Mouse (Mus musculus) induced T-regulatory cell, adult 2 months (primary cell): ENCODE results near the gene Tram2.

Experiments
- DNase-seq: peaks from one replicate; pipeline ENCODE4 v3.0.0-alpha.2; 2012; ENCODE audit warnings: low read depth

Gene Tram2

GRCm38 (mm10) chr1:20969642-20970041 is 109.4 kb downstream of the Tram2 start:
- peak; percentile 55 for DNase-seq

GRCm38 (mm10) chr1:20954876-20955275 is 124.2 kb downstream of the Tram2 start:
- DNase-seq, result no peak

- no peak for DNase-seq
Observed at GRCm38 (mm10) chr1:20951799-20952198, 127.2 kb downstream of the Tram2 start.

GRCm38 (mm10) chr1:20951300-20951763 is 127.7 kb downstream of the Tram2 start, which contains the start of gene Efhc1:
TSS of gene Efhc1 (plus strand) at chr1:20951626.
- peak; percentile 92 for DNase-seq
